Mouse (Mus musculus) cerebellum, adult 2 months (tissue): ENCODE measurements around the gene Ivns1abp.

Experiments used
- CTCF ChIP-seq: fragments of 200-500 bp; IDR thresholded peaks from 2 replicates; pipeline ENCODE4 v1.5.1; 2011; ENCODE audit warnings: low read depth, mild to moderate bottlenecking, control low read depth, low read length, moderate library complexity, borderline replicate concordance; ENCODE audit not compliant: insufficient read depth
- POLR2A ChIP-seq: fragments of 200-500 bp; IDR thresholded peaks from 2 replicates; pipeline ENCODE4 v1.6.1; 2011; ENCODE audit warnings: low read length, control low read depth, borderline replicate concordance; ENCODE audit not compliant: insufficient read depth

GRCm38 (mm10) chr1:151297025-151297424, 47.3 kb upstream of the Ivns1abp start:
- no peak for TF ChIP-seq CTCF
- no peak for TF ChIP-seq POLR2A
